Mouse (Mus musculus) megakaryocyte, embryonic 14.5 days (primary cell): ENCODE measurements at regions not wholly inside any gene's neighbourhood (a gene's known extent, or its start where the extent isn't known, plus 50 kb on each side); places are given as distances from the start of the nearest gene placed in this dataset.

Source experiments
- FLI1 ChIP-seq: IDR thresholded peaks from 2 replicates; pipeline ENCODE4 v1.6.1; 2012; ENCODE audit warnings: low read length, inconsistent platforms, mixed read lengths
- GATA1 ChIP-seq: IDR thresholded peaks from 3 replicates; pipeline ENCODE4 v1.6.1; 2012; ENCODE audit warnings: mixed read lengths, low read length, inconsistent platforms, borderline replicate concordance

DNA sequence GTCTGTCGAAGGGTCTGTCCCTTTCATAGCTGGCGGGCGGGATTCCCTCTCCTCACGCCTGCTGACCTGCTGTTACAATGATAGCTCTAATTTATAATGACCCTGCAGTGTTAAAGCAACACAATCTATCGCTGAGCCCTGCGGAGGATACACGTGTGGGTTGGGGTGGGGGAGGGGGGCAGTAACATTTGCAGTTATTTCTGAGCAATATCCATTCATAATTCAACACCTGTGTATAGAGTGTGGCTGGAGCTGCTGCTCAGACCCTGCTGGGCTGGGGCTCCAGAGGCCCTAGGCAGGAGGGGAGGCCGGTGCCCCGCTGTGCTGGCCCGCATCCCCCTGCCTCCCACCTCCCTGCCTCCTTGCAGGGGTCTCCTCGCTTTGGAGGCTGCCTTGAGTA lies 106.6 kb upstream of the Smad3 start:
- TF ChIP-seq GATA1 = no peak
- TF ChIP-seq FLI1 = no peak
